Mouse (Mus musculus): ENCODE results near the gene Dcbld2. TPM values are rescaled to one million over a fixed set of nuclear protein-coding genes. Genes with fewer than 3 reads are reported as not detected.

Dcbld2 gene
- 0.26 TPM for polyA plus RNA-seq (2017; shearing (Covaris generic))

GRCm38 (mm10) chr16:58408062-58408486 is at the start of gene Dcbld2:
Gene Dcbld2, plus strand, starts transcription at chr16:58408443.

Other genes with a start within 250 kb of the Dcbld2 start
- gene St3gal6, start 115.8 kb downstream of the Dcbld2 start, polyA plus RNA-seq (2017; shearing (Covaris generic)): 31.8 TPM
- gene Gm813, start 208.5 kb downstream of the Dcbld2 start, polyA plus RNA-seq (2017; shearing (Covaris generic)): not detected
- not detected for gene E330017A01Rik, start 230.3 kb downstream of the Dcbld2 start, polyA plus RNA-seq (2017; shearing (Covaris generic))